Mouse (Mus musculus): Measurements from ENCODE around the gene Amz1. TPM values are rescaled to one million over a fixed set of nuclear protein-coding genes. Genes with fewer than 3 reads are reported as not detected.

The Amz1 gene
- total RNA-seq, 1 experiment from 2014 or later = 7.8 TPM

GRCm38 (mm10) chr5:140792233-140792632 is 68.3 kb downstream of the Amz1 start:
- ATAC-seq (replicated peaks; ENCODE audit: insufficient number of reproducible peaks, low FRiP score, low TSS enrichment, poor library complexity, severe bottlenecking) = no peak

GRCm38 (mm10) chr5:140794753-140795152 is 70.8 kb downstream of the Amz1 start:
- ATAC-seq (replicated peaks; ENCODE audit: insufficient number of reproducible peaks, low FRiP score, low TSS enrichment, poor library complexity, severe bottlenecking) = no peak

GRCm38 (mm10) chr5:140795176-140795575 is 71.2 kb downstream of the Amz1 start:
- ATAC-seq (replicated peaks; ENCODE audit: insufficient number of reproducible peaks, low FRiP score, low TSS enrichment, poor library complexity, severe bottlenecking) = no peak

GRCm38 (mm10) chr5:140796051-140796450 is 72.1 kb downstream of the Amz1 start:
- no peak for ATAC-seq (replicated peaks; ENCODE audit: insufficient number of reproducible peaks, low FRiP score, low TSS enrichment, poor library complexity, severe bottlenecking)

GRCm38 (mm10) chr5:140798158-140798557 is 74.2 kb downstream of the Amz1 start:
- no peak for ATAC-seq (replicated peaks; ENCODE audit: insufficient number of reproducible peaks, low FRiP score, low TSS enrichment, poor library complexity, severe bottlenecking)

DNA sequence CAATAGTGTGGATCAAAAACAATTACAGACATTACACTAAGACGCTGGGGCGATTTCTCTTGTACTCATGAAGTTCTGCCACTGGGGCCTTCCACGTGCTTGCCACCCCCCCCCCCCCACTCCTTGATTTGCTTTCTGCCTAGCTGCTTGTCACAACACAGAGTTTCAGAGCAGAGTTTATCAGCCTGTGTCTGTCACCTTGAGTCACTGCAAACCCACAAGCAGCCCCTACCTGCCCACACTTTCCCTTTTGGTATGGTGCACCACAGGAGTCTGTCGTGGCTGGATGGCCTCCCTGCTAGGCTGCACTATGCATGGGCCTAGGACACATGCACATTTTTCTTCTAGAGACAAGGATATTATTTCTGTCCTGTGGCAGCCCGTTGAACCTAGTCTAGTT is 74.8 kb downstream of the Amz1 start:
- ATAC-seq (replicated peaks; ENCODE audit: insufficient number of reproducible peaks, low FRiP score, low TSS enrichment, poor library complexity, severe bottlenecking) = no peak

DNA sequence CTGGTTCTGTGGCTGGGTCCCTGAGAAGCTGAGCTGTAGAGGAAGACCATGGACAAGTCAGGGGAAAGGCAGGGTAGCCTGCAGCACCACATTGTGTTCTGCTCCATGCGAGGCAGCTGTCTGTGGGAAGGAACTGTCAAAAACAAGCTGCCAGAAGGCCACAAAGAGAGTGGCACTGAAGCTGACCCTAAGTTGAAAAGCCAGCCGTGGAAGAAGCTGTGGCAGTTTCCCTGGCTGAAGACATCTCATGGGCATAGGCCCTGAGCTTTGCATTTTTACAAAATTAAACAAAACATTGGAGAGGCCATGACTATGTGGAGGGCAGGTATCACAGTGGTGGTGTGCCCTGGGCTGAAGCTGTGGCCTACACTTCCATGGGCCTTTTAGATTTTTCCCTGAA is 75.3 kb downstream of the Amz1 start:
- ATAC-seq (replicated peaks; ENCODE audit: insufficient number of reproducible peaks, low FRiP score, low TSS enrichment, poor library complexity, severe bottlenecking) = no peak

DNA sequence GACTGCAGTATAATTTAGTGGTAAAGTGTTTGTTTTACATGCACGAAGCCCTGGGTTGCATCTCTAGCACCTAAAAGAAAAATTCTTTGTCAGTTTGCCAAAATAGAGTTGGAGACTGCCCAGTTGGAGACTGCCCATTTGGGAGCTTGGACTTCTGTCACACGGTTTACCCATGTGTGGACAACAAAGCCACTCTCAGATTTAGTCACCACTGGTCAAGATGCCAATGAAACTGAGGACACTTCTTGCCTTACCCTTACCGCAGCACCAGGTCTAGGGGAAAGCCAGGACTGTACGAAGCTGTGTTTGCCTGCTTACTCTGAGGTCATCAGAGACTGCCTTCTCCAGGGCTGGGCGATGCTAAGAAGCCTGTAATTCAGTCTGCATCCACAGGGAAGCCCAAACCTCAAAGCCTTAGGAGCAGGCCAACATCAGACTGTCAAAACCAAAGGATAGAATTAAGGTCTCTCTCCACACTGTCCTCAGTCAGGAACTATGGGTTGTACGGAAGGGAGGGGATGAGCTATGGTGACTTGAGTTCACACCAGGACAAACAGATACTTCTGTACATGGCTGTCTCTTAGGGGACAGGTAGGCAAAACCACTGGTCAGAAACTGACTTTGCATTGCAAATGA is 76.5 kb downstream of the Amz1 start:
- ATAC-seq (replicated peaks; ENCODE audit: insufficient number of reproducible peaks, low FRiP score, low TSS enrichment, poor library complexity, severe bottlenecking) = no peak

DNA sequence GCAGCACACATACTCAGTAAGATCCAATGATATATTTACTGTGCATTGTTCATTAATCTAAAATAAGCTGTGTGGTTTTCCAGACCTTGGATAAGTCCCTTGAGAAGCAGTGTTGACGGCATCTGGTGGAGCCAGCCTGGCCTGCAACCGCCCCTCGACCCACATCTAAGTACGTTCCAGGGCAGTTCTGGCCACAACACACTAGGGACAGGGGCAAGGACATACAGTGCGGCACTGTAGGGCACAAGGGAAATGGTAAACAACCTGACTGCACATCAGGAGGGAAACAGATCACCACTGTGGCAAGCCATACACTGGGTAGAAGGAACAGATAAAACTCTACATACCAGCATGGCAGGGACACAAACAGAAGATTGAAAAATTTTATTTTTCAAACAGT is 77.9 kb downstream of the Amz1 start:
- no peak for ATAC-seq (replicated peaks; ENCODE audit: insufficient number of reproducible peaks, low FRiP score, low TSS enrichment, poor library complexity, severe bottlenecking)

GRCm38 (mm10) chr5:140806252-140806651 is 82.3 kb downstream of the Amz1 start:
- no peak for ATAC-seq (replicated peaks; ENCODE audit: insufficient number of reproducible peaks, low FRiP score, low TSS enrichment, poor library complexity, severe bottlenecking)

GRCm38 (mm10) chr5:140806939-140807338 is 83.0 kb downstream of the Amz1 start:
- ATAC-seq (replicated peaks; ENCODE audit: insufficient number of reproducible peaks, low FRiP score, low TSS enrichment, poor library complexity, severe bottlenecking) = no peak

Other genes with a start within 250 kb of the Amz1 start
- gene Chst12, start 218.6 kb upstream of the Amz1 start, total RNA-seq (2017) = 30.8 to 35.1 TPM (median 32.4 TPM) in 3 replicates
- not detected in 3 replicates for gene Grifin, start 159.1 kb upstream of the Amz1 start, total RNA-seq (2017)
- 274 to 469 TPM (median 297 TPM) in 3 replicates for gene Lfng, start 116.8 kb upstream of the Amz1 start, total RNA-seq (2017)
- gene Ttyh3, start 75.1 kb upstream of the Amz1 start, total RNA-seq (2017) = 12.6 to 29.2 TPM (median 15.6 TPM) in 3 replicates
- gene Iqce, start 21.7 kb upstream of the Amz1 start, total RNA-seq (2017) = 8.2 to 14.9 TPM (median 14.3 TPM) in 3 replicates
- gene Brat1, start 19.1 kb upstream of the Amz1 start, total RNA-seq (2017) = 3.9 to 13.9 TPM (median 6.1 TPM) in 3 replicates
- 10.1 to 11.7 TPM (median 10.6 TPM) in 3 replicates for gene Gna12, start 106.3 kb downstream of the Amz1 start, total RNA-seq (2017)

Data from monocyte, adult 5-6 weeks (primary cell).